Mouse (Mus musculus): ENCODE data around the gene Atp5l. TPM values are rescaled to one million over a fixed set of nuclear protein-coding genes. Genes with fewer than 3 reads are reported as not detected.

Atp5l gene
- 245 TPM for polyA plus RNA-seq (2017; shearing (Covaris generic))

DNA sequence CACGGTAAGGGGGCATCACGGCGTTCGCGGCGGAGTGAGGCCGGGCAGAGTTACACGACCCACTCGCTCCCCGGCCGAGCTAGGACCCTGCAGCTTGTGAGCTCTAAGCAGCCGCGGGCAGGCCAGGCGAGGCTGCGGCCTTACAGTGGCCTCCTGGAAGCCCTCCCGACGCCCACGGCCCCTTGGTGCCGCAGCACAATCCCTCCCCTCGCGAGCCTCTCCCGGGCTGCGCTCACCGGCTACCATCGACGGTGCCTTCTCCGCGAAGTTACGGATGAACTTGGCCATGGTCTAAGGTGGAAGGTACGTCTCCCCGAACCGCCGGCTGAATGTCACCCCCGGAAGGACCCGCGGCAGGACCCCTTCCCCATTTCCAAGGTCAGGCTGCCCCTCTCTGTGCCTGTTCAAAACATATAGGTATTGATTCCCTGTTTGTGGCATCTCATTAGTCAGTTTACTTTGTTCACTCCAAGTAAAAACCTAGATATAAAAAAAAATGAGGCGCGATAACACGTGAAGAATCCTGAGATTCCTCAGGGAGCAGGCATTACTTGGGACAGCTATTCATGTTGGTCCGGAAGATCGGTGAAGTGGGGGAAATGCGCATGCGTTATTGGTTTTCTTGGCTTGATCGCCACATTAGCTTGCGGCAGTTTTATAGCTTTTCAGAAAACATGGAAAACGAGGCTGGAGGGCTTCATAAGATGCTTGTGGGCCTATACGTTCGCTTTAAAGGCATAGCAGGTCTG is at the start of gene Atp5l:
TSS of gene Atp5l (minus strand) at position 369 of the 749 bp plus-strand sequence.

GRCm38 (mm10) chr9:44965126-44965832 is 44.7 kb upstream of the Atp5l start, which contains the start of gene Ube4a:
Gene Ube4a (minus strand): TSS chr9:44965600.

DNA sequence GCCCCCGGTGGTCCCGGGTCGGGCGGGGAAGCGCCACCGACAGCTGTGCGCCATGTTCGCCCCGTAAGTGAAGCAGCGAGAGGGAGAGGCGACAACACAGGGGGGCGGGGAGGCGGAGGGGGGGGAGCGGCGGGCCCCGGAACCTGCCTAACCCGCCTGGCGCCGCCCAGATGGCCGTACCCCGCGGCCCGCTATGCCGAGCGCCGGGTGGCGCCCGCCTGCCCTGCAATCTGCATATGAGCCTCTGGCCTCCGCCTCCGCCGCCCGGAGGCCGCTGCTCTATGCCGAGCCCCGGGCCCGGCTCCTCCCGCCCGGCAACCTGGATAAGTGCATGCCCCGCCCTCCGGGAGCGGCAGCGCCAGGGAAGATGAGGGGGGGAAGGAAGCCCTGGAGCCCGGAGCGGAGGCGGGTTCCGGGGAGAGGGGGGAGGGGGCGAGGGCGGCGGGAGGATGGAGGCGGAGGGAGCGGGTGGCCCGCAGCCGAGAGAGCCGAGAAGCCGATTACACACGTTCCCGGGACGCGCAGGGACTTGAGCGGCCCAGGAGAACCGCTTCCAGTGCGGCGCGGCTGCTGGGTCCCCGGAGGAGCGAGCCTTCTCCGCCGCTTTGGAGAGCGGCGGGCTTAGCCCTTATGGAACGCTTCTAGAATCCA is 39.2 kb downstream of the Atp5l start, which contains the start of gene Kmt2a:
TSS of gene Kmt2a (minus strand) at position 76 of the 651 bp plus-strand sequence.

Other genes starting within 250 kb of the Atp5l start
- not detected for gene Treh, start 247.5 kb downstream of the Atp5l start, polyA plus RNA-seq (2017; shearing (Covaris generic))
- gene Phldb1, start 185.5 kb downstream of the Atp5l start, polyA plus RNA-seq (2017; shearing (Covaris generic)): 0.55 TPM
- 150 TPM for gene Arcn1, start 152.9 kb downstream of the Atp5l start, polyA plus RNA-seq (2017; shearing (Covaris generic))
- 23.7 TPM for gene Ift46, start 152.8 kb downstream of the Atp5l start, polyA plus RNA-seq (2017; shearing (Covaris generic))
- gene Tmem25, start 121.4 kb downstream of the Atp5l start, polyA plus RNA-seq (2017; shearing (Covaris generic)): not detected
- not detected for gene Ttc36, start 117.7 kb downstream of the Atp5l start, polyA plus RNA-seq (2017; shearing (Covaris generic))
- gene Kmt2a, start 39.4 kb downstream of the Atp5l start, polyA plus RNA-seq (2017; shearing (Covaris generic)): 81.7 TPM
- gene Ube4a, start 44.9 kb upstream of the Atp5l start, polyA plus RNA-seq (2017; shearing (Covaris generic)): 48.9 TPM
- 741 TPM for gene Cd3g, start 59.7 kb upstream of the Atp5l start, polyA plus RNA-seq (2017; shearing (Covaris generic))
- gene Cd3d, start 61.0 kb upstream of the Atp5l start, polyA plus RNA-seq (2017; shearing (Covaris generic)): 510 TPM
- gene Cd3e, start 88.9 kb upstream of the Atp5l start, polyA plus RNA-seq (2017; shearing (Covaris generic)): 970 TPM
- gene Mpzl2, start 119.1 kb upstream of the Atp5l start, polyA plus RNA-seq (2017; shearing (Covaris generic)): 0.12 TPM
- 18.5 TPM for gene Mpzl3, start 134.4 kb upstream of the Atp5l start, polyA plus RNA-seq (2017; shearing (Covaris generic))
- gene Jaml, start 158.4 kb upstream of the Atp5l start, polyA plus RNA-seq (2017; shearing (Covaris generic)): 6.5 TPM
- not detected for gene Scn2b, start 197.0 kb upstream of the Atp5l start, polyA plus RNA-seq (2017; shearing (Covaris generic))
- not detected for gene Scn4b, start 217.7 kb upstream of the Atp5l start, polyA plus RNA-seq (2017; shearing (Covaris generic))